Mouse (Mus musculus): ENCODE measurements at regions not wholly inside any gene's neighbourhood (a gene's known extent, or its start where the extent isn't known, plus 50 kb on each side); places are given as distances from the start of the nearest gene placed in this dataset.
A peak's percentile ranks its signal among the peaks of the same experiment; 100 is the strongest.

DNA sequence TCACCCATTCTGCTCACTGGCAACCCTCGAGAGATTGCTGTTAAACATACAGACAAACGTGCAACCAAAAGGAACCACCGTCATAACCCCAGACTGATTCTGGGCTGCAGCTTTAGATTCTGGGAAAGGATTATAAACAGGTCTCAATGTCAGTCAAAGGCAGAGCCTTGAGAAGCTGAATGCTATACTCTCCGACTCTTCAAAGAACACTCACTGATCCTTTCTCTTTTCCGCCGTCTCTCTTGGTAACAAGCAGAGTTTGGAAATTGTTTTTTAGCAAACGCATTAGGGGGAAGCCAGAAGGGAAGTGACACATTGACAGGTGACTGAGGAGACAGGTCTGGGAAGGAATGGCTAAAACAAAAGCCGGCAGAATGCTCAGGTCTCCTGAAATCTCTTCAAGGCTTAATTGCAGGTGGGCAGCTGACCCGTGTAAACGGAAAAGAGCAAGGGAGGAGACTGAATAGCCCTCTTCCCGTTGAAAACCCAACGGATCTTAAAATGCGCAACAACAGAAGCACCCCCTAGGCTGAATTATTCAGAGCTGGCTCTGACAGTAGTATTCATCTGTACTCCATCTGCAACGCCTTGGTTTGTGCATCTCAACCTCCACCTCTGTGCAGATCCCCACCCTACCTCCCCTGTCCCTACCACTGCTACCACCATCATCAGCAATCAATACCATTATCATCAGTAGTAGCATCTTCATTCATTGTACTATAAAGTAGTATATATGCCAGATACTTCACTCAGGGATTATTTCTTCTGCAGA lies 219.6 kb downstream of the Tmem38b start:
- DNase-seq: no peak

DNA sequence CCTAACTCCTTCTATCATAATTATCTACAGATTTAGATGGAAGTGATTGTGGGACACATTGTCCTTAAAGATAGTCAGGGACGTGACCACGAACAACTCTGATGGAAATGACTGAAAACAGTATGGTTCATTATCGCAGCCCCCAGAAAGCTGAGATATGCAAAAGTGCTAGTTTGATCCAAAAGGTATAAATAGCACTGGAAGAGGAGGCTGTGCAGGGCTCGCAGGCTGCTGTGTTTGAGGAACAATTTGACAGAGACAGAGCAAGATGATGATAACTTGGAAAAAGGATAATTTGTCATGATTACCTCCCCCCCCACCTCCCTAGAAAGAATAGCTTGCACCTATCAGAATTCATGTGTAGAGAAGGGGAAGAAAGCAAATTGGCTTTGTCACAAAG lies 238.5 kb downstream of the Tmem38b start:
- no peak for DNase-seq

DNA sequence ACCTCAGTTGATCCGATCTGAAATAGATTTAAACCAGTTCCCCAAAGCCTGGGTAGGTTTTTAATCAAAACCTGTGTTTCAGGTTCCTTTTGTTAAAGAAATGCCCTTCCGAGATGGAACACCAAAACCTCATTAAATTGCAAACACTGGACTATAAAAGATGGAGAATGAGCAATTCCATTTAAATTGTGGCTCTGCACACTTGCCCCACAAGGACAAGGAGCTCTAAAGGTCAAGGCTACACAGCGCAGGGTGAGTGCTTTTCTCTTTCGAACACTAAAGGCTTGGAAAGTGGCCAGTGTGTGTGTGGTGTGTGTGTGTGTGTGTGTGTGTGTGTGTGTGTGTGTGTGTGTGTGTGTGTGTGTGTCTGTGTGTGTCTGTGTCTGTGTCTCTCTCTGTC lies 246.1 kb downstream of the Tmem38b start:
- DNase-seq: no peak

GRCm38 (mm10) chr4:54072482-54072881 lies 246.6 kb downstream of the Tmem38b start:
- DNase-seq: no peak

DNA sequence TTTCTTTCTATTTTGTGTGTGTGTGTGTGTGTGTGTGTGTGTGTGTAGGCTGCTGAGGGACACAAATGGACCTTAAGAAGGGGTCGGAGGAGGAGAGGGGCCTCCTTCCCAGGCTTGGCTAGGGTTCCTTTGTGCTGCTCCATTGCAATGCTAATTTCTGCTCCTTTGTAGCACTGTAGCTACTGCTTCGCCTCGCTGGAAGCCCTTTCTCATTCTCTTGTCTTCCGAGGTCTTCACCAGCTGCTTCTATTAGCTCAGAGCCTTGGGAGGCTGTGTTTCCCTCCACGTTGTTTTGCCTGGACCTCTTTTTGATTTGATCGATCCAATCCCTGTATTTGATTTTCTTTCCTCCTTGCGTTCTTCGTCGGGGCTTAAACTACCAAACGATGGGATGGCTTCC lies 247.1 kb downstream of the Tmem38b start:
- no peak for DNase-seq

DNA sequence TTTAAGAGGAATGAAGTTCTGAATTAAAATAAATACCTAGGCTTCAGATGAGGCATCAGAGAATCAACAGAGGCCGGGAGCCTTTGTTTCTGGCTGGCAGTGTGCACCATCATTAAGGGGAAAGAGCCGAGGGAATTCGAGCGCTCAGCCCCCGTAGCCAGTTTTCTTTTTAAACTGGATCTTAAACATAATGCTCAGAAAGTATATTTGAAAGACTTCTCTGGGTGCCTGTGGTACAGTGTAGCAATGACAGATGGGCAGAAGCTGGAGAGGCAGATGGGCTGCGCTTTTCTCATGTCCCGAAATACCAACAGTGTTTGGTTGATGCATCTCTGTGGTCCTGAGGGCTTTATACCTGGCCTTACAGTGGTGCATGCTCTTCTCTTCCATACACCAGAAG lies 247.6 kb downstream of the Tmem38b start:
- no peak for DNase-seq

GRCm38 (mm10) chr4:54074226-54074625 lies 248.4 kb downstream of the Tmem38b start:
- no peak for DNase-seq

DNA sequence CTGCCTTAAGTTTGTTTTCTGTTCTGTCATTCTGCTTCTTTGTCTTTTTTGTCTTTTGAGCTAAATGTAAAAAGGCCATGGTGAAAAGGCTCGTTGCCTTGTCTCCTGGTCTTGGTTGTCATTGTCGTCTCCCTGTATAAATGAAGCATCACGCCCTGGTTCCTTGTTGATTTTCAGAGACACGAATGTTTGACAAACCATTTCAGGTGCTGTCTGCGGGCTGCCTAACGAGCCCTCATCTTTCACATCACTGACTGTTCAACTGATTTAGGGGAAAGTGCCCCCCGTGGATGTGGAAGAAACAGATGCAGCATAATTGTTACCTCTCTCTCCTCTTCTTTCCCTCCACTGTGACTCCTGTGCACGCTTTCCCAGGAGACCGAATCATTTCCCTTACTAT lies 254.7 kb downstream of the Tmem38b start:
- no peak for DNase-seq

- DNase-seq: no peak
These were observed 255.6 kb downstream of the Tmem38b start for GRCm38 (mm10) chr4:54081411-54081810.

DNA sequence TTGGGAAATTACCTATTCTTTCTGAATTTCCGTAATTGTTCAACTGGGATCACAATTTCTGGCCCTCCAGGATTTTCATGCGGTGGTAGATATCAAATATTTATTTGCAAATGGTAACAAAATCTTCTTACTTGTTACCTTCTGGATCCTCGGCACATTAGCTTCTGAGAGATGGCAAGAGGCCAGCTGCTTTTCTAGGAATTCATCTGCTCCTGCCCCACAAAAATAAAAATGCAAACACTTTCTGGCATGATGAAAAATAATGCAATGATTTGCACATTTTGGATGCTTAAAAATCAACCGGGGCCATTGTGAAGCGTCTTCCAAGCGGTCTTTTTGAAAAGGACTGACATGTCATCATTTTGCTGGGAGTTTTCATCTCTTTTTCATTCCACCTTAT lies 258.9 kb downstream of the Tmem38b start:
- no peak for DNase-seq

- no peak for DNase-seq
These were observed 268.6 kb downstream of the Tmem38b start for GRCm38 (mm10) chr4:54094285-54094997.

GRCm38 (mm10) chr4:54095200-54095930 lies 269.5 kb downstream of the Tmem38b start:
- no peak for DNase-seq

DNA sequence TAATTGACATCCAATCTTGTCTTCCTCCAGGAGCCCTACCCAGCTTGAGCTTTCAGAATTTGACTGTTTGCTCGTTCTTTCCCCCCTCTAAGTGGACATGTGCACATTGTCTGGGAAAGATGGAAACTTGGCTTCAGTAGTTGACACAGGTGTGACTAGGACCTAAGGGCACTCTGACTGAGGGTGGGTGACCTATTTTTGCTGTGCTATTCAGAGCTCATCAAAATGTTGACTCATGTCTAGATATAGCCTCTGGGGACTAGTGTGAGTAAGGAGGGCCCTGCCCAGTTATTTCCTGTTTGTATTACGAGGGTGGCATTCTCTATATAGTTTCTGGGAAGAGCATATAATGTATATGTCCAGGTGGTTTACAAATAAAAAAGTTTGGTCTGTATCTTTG lies 271.7 kb downstream of the Tmem38b start:
- peak; percentile 8 for DNase-seq

GRCm38 (mm10) chr4:54100282-54100681 lies 274.4 kb downstream of the Tmem38b start:
- no peak for DNase-seq

DNA sequence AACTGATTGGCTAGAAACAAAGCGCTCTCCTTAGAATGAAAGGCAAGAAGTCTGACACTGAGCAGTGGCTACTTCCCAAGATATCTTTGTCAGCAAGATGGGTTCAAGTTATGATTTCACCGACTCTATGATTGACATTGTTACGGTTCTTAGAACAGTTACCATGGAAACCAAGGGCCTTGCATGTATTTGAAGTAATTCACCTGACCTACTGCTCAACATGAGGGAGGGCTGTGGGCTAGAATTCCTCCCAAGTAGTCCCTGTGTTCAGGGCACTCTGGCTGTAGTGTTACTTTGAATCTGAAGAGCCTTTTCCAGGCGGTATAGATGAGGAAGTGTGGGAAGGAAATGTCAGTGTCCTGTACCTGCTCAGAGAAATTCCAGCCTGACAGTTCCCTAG lies 281.1 kb downstream of the Tmem38b start:
- DNase-seq: no peak

GRCm38 (mm10) chr4:54116310-54116709 lies 290.5 kb downstream of the Tmem38b start:
- DNase-seq: no peak

GRCm38 (mm10) chr4:54118179-54118846 lies 292.5 kb downstream of the Tmem38b start:
- DNase-seq: no peak

- DNase-seq: no peak
These were observed 303.2 kb downstream of the Tmem38b start for GRCm38 (mm10) chr4:54128717-54129698.

DNA sequence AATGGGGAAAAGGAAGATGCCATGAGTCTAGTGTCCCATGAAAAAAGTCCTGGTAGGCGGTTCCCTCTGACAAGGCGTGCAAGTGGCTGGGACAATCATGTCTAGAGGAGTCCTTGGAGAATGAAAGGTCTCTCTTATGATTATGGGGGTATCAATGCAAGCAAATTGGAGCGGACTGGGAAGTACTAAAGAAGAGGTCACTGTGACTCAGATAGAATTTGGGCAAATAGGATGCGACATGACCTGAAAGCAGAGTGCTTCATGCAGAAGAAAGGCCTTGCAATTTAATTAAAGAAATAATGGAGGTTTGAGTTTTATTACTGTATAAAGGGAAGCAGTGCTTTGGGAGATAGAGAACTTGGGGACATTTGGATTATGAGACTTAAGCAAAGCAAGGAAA lies 330.3 kb downstream of the Tmem38b start:
- DNase-seq: no peak

DNA sequence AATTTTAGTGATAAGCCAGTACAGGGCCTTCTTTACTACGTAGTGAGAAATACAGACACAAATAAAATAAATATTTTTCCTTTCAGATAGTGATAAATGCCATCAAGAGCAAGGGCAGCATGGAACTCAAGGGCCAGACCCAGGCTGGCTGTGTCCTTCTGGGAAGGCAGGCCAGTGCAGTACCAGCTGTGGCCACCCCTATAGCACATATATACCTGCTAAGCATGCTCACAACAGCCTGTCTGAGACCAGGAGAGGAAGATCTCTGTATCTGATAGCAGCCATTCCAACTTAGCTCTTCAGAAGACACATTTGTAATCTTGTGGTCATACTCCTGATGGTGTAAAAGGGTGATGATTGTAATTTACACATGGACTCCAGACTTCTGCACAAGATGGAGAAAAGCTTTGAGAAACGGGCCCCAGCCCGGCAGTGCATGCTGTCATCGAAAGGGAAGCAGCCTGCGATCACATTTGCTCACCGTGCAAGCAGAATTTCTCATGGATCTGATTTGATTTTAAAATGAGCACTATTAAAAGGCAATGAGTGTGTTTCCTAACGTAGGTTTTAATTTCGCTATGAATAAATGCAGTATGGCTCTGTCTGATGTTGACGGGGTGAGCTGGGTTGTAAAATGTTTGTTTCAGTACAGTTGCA lies 335.6 kb downstream of the Tmem38b start:
- no peak for DNase-seq

GRCm38 (mm10) chr4:54162308-54162707 lies 336.5 kb downstream of the Tmem38b start:
- DNase-seq: no peak
